Mouse (Mus musculus) layer of hippocampus, adult 9-10 months (tissue): ENCODE data around the gene Lzts2.

ENCODE experiments used
- DNase-seq: peaks from one replicate; pipeline ENCODE4 v3.0.0; 2022; ENCODE audit warnings: low spot score

Gene Lzts2

DNA sequence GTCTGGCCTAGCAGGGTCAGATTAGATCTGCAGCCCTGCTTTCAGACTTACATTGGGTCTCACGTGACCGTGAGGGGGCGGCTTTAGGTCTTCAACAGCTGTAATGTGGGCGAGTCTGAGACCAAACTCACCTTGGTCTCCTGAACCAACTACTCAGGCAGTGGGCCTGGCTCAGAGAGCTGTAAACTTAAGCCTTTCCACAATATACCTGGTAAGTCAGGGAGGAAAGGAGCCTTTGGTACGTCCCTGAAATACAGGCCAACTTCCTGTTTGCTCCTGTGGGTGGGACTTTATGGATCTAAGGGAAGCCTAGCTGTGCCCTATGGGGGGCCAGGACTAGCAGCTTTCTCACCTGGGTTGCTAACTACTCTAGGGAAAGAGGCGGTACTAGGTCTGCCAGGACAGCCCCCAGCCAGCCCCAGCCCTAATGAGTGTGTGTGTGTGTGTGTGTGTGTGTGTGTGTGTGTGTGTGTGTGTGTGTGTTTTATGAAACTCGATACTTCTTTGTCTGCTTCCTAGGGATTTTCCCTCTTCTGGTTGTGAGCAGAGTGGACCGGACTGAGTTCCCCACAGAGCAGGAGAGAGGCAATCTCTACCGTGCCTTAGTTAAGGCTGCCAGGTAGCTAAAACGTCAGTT lies at the start of gene Lzts2:
Lzts2 (plus strand) TSS at position 80 of the 637 bp plus-strand sequence.
- no peak for DNase-seq

- no peak for DNase-seq
Observed at GRCm38 (mm10) chr19:44965978-44966377, 48.2 kb upstream of the Lzts2 start.

- no peak for DNase-seq
Observed at GRCm38 (mm10) chr19:44968329-44968728, 45.9 kb upstream of the Lzts2 start.

DNA sequence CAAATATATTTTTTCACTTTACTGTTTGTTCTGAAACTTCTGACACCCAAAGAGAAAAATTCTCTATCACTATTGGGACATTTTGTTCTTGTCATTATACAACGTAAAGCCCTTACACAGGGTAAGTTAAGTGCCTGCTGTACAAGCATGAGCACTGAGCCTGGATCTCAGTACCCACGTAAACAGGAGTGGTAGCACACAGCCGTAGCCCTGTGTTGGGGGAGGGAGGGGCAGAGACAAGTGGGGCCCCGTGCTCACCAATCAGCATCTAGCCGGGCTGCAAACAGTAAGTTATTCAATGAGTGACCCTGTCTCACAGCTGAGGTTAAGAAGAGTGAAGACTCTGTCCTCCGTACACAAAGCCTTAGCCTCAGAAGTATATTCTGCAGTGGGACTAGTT lies 37.6 kb upstream of the Lzts2 start:
- no peak for DNase-seq

DNA sequence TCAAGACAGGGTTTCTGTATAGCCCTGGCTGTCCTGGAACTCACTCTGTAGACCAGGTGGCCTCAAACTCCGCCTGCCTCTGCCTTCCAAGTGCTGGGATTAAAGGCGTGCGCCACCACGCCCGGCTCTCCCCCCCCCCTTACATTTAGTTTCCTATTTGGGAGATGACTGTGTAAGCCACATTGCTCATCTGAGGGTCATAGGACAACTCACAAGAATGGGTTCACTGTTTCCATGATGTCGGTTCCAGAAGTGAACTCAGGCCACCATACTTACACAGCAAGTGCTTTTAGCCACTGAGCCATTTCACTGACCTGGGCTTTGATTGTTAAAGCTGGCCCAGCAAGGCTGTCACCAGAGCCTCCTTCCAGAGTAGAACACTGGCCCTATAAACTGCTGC lies 37.1 kb upstream of the Lzts2 start:
- no peak for DNase-seq

DNA sequence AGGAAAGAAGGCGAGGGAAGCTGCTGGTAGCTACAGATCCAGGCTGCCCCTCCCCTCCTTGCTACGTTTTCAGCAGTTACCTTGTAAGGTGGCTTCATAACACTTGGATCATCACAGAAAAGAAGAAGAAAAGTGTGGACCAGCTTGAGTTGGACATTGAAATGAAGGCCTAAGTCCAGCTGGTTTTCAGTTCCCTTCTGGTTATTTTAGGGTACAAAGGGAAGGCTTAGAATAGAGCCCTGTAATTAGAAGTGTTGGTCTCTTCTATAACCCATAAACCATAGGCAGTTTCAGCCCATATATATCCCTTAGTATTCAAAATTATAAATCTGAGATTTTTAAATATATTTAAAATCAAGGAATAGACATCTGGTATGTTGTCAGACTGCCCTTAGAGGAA lies 33.4 kb upstream of the Lzts2 start:
- DNase-seq: no peak

GRCm38 (mm10) chr19:44982477-44983115 lies 31.6 kb upstream of the Lzts2 start:
- no peak for DNase-seq

- no peak for DNase-seq
Observed at GRCm38 (mm10) chr19:44983366-44983765, 30.8 kb upstream of the Lzts2 start.

- no peak for DNase-seq
Observed at GRCm38 (mm10) chr19:44984420-44984819, 29.8 kb upstream of the Lzts2 start.

DNA sequence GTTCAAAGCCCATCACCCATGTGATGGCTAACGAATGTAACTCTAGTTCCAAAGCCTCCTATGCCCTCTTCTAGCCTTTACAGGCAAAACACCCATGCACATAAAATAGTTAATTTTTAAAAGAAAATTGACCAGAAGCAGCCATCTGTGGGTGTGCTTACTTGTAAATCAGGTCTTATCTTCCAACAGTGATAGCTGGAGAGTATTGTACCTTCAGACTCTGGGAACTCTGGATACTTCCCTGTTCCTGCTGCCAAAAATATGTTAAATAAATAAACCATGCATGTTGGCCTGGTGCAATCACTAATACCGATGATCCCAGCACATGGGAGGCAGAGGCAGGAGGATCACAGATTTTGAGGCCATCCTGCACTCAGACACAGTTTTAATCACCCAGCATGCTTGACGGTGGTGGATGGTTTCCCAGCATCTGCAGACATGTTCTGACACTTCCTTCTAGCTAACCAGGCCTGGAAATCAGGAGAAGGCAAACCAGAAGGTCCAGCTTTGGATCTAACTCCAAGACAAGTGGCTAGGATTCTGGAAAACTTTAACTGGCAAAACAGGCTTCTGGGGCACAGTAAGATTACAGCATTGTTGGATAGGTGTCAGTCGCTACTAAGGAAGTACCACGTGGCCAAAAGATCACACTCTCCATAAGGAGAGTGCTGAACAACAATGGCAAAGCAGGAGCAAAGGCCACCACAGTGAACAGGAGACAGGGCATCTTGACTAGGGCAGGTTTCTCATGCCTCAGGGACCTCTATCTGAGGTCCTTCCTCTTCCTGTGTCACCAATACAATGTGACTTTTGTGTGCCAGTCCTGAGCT lies 28.8 kb upstream of the Lzts2 start:
- DNase-seq: no peak

DNA sequence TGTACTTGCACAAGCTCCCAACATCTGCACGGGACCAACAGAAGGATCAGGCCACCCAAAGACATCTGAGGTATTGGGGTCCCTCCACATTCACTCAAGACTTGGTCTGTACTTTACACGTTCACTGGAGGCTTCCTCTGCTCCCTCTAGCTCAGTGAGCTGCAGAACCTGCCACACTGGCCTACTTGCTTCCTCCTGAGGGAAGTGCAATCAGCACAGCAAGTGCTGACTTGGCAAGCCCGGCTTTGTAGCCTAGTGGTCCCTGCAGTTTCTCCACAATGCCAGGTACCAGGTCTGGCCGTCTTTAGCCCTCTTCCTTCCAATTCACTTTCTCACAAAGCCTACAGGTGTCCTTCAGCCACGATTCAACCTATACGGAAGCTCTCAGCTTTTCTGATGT lies 27.2 kb upstream of the Lzts2 start:
- DNase-seq: no peak

- no peak for DNase-seq
Observed at GRCm38 (mm10) chr19:44987851-44988250, 26.4 kb upstream of the Lzts2 start.

DNA sequence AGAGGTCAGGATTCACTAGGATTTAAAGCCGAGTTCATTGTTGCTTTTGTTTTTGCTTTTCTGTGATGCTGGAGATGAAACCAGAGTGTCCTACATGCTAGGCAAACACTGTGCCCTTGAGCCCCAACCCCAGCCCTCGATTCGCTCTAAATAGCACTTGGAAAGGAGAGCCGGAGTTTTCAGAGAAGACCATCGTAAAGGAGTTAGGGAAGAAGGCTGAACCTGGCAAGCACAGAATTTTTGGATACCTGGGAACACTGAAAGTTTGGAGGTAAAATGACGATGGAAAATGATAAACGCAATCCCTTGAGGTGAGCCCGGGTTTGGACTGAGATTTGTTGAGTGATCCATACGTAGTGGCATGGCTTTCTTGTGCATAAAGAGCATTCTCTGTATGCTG lies 25.9 kb upstream of the Lzts2 start:
- DNase-seq: no peak

DNA sequence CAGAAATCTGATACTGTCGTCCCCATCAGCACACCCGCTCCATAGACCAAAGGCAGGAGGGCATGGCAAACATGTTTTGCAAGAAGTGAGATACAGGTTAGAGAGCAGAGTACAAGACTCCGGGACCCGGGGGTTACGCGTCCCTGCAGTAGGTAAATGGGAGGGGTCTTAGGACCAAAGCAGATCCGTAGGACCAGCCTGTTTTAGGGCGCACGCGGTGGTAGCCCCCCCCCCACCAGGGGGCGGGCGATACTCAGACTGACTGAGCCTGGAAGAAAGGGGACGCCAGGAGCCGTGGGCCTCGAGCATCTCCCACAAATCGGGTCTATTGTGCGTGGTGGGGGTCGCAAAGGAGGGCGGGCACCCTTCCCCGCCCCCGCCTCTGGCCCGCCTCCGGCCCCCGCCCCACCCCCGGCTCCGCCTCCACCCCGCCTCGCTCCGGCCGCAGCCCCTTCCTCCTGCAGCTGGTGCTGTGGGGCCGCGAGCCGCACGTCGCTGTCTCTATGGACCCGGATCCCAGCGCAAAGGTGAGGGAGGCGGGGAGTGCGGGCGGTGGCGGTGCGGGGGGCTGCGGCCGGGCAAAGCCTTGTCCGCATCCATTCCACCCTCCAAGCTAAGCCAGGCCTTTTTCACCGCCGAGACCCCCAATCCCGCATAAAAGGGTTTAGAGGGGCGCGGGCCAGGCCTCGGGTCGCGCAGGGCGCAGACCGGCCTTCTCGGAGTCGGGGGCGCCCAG lies 25.2 kb upstream of the Lzts2 start, which contains the start of gene Sema4g:
Sema4g (plus strand) TSS at position 271 of the 736 bp plus-strand sequence.
- no peak for DNase-seq

DNA sequence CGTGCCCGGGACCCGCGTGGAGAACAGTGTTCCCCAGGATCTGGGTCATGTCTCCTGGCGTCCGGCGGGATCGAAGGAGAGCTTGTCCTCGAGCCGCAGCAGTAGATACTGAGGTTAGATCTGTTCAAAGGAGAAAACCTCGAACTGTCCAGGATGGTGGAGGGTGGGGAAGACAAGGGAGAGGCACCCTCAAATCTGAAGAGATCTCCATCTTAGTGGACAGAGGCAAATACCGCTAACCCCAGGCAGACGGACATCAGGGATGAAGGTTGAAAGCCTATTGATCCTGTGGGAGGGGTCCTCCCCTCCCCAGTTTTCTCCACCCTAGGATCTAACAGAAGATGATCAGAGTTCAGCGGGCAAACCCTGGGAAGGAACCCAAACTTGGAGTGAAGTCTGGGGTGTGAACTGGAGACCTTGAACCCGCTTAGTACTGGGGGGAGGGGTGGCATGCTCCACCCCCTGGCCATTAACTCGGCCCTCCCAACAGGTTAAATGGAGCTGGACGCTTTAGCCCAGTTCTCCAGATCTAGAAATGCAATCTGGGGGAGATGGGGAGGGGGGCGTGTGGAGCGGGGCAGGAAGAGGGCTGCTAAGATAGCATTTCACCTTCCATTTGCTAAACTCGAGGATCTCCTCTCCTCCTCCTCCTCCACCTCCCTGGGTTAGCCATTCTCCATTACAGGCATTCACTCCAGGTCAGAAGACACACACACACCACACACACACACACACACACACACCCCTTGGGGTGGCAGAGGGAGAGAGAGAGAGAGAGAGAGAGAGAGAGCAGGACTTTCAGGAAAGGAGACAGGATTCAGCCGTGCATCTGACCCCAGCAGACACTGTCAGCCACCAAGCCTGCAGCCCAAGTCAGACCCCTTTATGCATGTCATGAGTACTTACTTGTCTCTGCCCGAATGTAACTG lies 24.4 kb upstream of the Lzts2 start:
- no peak for DNase-seq

GRCm38 (mm10) chr19:44991031-44991430 lies 23.2 kb upstream of the Lzts2 start:
- DNase-seq: no peak

GRCm38 (mm10) chr19:44992246-44992645 lies 22.0 kb upstream of the Lzts2 start:
- DNase-seq: no peak

DNA sequence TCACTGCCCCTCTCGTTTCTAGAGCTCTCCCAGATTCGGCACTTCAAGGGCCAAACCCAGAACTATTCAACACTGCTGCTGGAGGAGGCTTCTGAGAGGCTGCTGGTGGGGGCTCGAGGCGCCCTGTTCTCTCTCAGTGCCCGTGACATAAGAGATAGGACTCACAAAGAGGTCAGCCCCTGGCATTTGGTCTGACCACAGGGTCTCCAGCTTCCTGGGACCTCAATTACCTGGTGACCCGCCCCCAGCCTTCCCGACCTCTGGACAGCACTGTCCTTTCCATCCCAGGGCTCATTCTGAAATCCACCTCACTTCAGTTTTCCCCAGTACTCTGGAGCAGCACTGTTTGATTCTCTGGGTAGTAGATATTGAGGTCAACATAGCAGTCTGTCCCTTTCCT lies 21.5 kb upstream of the Lzts2 start:
- no peak for DNase-seq

DNA sequence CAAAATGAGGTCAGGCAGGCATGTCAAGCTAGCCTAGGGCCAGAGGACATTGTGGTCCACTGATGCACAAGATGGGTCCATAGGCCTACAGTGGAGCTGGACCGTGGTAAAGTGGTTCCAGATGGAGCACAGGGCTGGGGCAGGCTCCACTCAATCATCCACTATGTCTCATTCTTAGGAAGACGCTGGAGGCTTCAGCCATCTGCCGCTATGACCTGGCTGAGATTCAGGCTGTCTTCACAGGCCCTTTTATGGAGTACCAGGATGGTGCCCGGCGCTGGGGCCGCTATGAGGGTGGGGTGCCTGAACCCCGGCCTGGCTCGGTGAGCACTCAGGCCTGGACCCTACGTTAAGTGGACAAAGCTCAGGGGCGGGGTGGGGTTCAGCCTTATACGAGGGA lies 16.4 kb upstream of the Lzts2 start:
- no peak for DNase-seq

DNA sequence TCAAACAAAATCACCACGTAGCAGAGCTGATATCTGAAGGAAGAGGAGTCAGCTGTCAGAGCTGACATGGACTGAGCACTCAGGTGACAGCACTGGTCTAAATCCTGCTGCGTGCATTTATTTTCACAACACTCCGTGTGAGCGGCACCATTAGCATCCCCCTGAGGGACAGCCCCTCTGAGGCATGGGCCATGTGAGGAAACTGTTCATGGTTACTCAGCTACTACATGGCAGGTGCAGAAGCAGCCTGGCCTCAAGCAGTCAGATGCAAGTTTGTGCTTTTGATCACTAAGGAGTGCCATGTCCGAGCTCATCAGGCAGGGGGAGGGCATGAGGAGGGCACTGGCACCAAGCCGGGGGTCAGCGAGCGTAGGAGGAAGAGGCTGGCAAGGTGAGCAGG lies 14.6 kb upstream of the Lzts2 start:
- DNase-seq: no peak

DNA sequence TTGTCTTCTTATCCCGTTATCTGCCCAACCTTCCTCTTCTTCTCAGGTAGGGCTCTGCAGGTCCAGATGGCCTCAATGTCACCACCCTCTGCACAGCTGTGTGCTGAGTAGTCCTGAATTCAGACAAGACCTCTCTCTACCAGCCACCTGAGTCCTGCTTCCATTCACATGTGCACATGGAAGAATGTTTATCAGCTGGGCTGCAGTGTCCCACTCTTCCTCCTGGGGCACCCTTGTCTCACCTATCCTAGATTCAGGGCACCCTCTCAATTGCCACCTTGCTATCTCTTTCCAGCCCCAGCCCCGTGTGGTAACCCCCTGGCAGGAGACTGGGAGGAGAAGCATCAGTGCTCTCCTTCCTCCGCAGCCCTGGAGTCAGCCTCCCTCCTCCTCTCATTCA lies 11.9 kb upstream of the Lzts2 start:
- DNase-seq: no peak
